Mouse (Mus musculus): ENCODE results near the gene Ccdc86.

Gene Ccdc86

DNA sequence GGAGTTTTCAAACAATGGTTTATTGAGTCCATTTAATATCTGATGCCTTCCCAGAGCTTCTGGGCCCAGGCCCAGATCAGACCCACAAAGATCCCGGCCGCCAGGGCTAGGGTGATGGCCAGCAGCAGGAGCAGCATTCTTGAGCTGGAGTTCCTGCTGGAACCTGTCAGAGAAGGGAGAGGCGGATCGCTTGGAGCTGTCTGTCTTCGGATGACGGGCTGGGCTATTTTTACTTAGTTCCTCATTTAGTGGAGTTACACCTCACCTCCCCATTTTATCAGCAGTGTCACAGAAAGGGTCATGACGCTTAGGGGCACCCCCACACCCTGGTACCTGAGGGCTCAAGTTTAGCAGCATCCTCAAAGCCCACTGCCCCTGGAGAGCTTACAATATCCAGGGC, 34.8 kb downstream of the Ccdc86 start:
- DNase-seq (ENCODE audit: low read depth in 1 of 2, low spot score in 2 of 2): no peak

DNA sequence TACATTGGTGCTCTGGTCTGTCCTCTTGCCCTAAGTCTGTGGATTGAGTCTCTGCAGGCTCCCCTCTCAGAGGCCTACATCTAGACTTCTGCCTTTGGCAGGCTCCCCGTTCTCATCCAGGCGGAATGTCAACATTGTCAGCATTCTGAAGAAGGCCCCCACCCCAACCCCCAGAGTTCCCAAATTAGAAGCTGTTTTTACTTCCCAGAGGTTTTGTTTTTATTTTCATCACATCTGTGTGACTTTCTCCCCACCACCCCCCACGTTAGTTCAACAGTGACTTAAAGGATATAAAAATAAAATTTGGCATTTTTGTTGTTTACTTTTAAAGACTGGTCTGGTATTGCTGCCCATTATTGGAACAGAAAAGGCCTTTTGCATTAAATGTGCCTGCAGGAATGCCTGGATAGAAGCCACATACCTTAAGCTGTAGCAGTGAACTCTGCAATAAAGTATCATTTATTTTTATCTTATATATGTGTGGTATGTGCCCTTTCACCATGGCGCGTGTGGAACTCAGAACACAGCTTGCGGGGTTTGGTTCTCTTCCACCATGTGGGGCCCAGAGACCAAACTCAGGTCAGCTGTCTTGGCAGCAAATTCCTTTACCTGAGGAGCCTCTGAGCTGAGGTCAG, 39.9 kb downstream of the Ccdc86 start:
- no peak for DNase-seq (ENCODE audit: low read depth in 1 of 2, low spot score in 2 of 2)

GRCm38 (mm10) chr19:10907891-10908290, 41.2 kb downstream of the Ccdc86 start:
- peak in 1 of 2 experiments; percentile 22 for DNase-seq (ENCODE audit: low read depth in 1 of 2, low spot score in 2 of 2)

GRCm38 (mm10) chr19:10905728-10906000, 43.4 kb downstream of the Ccdc86 start:
- no peak for DNase-seq (ENCODE audit: low read depth in 1 of 2, low spot score in 2 of 2)

DNA sequence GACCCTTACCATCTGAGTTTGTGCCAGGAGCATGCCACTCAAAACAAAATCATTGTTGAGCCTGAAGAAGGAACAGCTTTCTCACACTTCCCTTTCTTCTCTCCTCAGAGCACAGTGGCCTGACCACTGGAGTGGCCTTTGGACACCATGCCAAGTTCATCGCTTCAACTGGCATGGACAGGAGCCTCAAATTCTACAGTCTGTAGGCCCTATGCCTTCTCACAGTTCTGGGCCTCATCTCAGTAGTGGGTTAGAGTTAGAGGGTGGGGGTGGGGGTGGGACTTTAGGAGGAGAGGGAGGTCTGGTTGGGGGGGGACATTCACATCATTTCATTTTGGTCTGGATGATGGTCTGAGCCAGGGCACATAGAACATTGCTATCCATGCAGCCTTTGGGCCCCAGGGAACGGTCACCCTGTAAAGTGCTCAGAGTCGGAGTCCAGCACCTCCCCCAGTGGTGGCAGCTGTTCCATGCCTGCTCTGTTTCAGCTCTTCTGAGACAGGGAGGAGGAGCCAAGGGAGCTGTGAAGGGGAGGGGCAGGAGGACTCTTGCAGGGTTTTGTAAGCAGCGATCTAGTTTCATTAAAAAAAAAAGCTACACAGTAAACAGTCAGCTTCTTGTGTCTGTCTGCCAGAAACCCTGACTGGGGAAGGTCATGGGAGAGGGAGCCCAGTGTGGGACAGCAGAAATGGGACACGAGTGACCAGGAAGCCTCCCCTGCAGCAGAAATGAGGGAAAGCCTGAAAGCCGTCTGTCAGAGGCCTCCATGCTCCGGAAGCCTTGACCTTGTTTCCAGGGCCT, 43.9 kb downstream of the Ccdc86 start:
- DNase-seq (ENCODE audit: low read depth in 1 of 2, low spot score in 2 of 2): no peak

GRCm38 (mm10) chr19:10904512-10904911, 44.6 kb downstream of the Ccdc86 start:
- DNase-seq (ENCODE audit: low read depth in 1 of 2, low spot score in 2 of 2): no peak

DNA sequence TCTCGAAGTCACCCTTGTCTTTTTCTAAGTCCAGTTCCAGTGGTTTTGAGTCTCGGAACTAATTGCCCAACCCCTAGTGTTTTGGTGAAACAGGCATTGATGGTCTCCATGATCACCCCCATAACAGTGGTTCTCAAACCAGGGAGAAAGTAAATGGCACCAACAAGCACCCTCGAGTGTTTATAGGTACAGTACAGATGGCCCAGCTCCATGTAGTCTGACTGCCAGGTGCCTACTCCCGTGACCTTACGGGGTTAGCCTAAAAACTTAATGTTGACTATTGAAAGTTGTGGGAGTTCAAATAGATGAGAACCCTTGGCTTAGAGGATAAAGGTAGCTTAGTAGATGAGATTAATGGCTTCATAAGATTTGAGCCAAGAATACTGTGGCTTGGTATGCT, 48.0 kb downstream of the Ccdc86 start:
- no peak for DNase-seq (ENCODE audit: low read depth in 1 of 2, low spot score in 2 of 2)

GRCm38 (mm10) chr19:10900315-10900714, 48.8 kb downstream of the Ccdc86 start:
- DNase-seq (ENCODE audit: low read depth in 1 of 2, low spot score in 2 of 2): no peak

DNA sequence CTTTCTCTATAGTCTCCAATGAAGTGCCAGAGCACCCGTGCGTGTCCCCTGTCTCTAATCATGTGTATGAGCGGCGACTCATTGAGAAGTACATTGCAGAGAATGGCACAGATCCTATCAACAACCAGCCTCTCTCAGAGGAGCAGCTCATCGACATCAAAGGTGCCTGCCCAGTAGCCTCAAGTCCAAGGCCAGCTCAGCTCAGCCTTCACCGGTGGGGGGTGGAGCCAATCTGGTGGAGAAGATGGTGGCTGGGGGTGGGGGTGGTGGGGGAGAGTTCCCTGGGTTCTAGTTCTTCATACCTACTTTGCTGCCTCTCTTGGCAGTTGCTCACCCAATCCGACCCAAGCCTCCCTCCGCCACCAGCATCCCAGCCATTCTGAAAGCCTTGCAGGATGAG, 51.6 kb downstream of the Ccdc86 start:
- no peak for DNase-seq (ENCODE audit: low read depth in 1 of 2, low spot score in 2 of 2)

DNA sequence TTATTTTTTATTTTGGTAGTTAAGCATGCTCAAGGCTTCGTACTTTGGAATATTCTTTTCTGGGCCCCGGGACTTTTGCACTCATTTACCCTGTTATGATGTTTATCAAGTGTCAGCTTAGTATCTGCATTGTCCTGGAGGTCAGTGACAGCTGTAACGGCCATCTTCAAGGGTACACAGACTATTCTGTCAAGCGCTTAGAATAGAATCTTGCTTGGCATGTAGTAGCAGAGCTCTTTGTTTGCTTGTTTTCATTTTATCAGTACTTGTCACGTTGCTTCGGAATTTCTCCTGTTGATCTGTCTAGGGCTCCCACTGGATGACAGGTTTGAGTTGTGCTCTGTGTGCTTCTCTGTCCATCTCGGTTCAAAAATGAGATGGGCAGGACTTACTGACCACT, 52.2 kb downstream of the Ccdc86 start:
- DNase-seq (ENCODE audit: low read depth in 1 of 2, low spot score in 2 of 2): no peak

- DNase-seq (ENCODE audit: low read depth in 1 of 2, low spot score in 2 of 2): no peak
Observed at GRCm38 (mm10) chr19:10895708-10896107, 53.4 kb downstream of the Ccdc86 start.

GRCm38 (mm10) chr19:10895016-10895528, 54.0 kb downstream of the Ccdc86 start, which contains the start of gene Prpf19:
Prpf19 (plus strand) TSS chr19:10895231.
- peak; percentile 88 to 91 for DNase-seq (ENCODE audit: low read depth in 1 of 2, low spot score in 2 of 2)

- no peak for DNase-seq (ENCODE audit: low read depth in 1 of 2, low spot score in 2 of 2)
Observed at GRCm38 (mm10) chr19:10892201-10892600, 56.9 kb downstream of the Ccdc86 start.
